Mouse (Mus musculus) liver, embryonic 14.5 days (tissue): ENCODE measurements around the gene Syce3. TPM values are rescaled to one million over a fixed set of nuclear protein-coding genes. Genes with fewer than 3 reads are reported as not detected.

ENCODE experiments used
- ATAC-seq: fragments of 200-750 bp; cut with Nextera tagmentation; 2 replicates; pipeline ENCODE4 v1.8.0; 2017; ENCODE audit warnings: moderate number of reproducible peaks, mild to moderate bottlenecking, moderate library complexity; ENCODE audit not compliant: insufficient read depth
- DNase-seq, 3 experiments: peaks; one replicate each; pipeline ENCODE4 v3.0.0-alpha.2; 2012 to 2013; ENCODE audit warnings: low read depth in 3 of 3, low spot score in 3 of 3
- H3K27ac ChIP-seq: fragments of 300-500 bp; sonication (generic); 2 replicates; pipeline ENCODE4 v1.5.1; 2014; ENCODE audit warnings: moderate library complexity, mild to moderate bottlenecking, control low read depth, inconsistent platforms
- H3K27me3 ChIP-seq: fragments of 300-500 bp; sonication (generic); 2 replicates; pipeline ENCODE4 v1.6.1; 2014; ENCODE audit warnings: mild to moderate bottlenecking, low read length, moderate library complexity; ENCODE audit not compliant: control insufficient read depth, insufficient read depth
- H3K36me3 ChIP-seq: fragments of 300-500 bp; sonication (generic); replicated peaks from 2 replicates; pipeline ENCODE4 v1.6.1; 2014; ENCODE audit warnings: low read depth; ENCODE audit not compliant: control insufficient read depth, insufficient read depth
- H3K4me1 ChIP-seq, 2 experiments: fragments of 200-500 bp in 1 of 2; fragments of 300-500 bp in 1 of 2; sonication (generic) in 1 of 2; replicated peaks; 2 replicates each; pipeline ENCODE4 v1.6.1; 2012 to 2014; ENCODE audit warnings: antibody characterized with exemption in 1 of 2, inconsistent platforms in 1 of 2, low read length in 1 of 2; ENCODE audit not compliant: control insufficient read depth in 2 of 2, insufficient read depth in 2 of 2
- H3K4me2 ChIP-seq: fragments of 300-500 bp; sonication (generic); 2 replicates; pipeline ENCODE4 v1.6.1; 2014; ENCODE audit warnings: low read depth, mild to moderate bottlenecking, control low read depth, moderate library complexity
- H3K4me3 ChIP-seq, 2 experiments: fragments of 200-500 bp in 1 of 2; fragments of 300-500 bp in 1 of 2; sonication (generic) in 1 of 2; 2 replicates each; pipeline ENCODE4 v1.5.1; 2012 to 2014; ENCODE audit warnings: low read depth in 2 of 2, low read length in 2 of 2, mild to moderate bottlenecking in 2 of 2, control low read depth in 1 of 2, inconsistent platforms in 1 of 2, moderate library complexity in 1 of 2; ENCODE audit not compliant: insufficient read depth in 1 of 2
- H3K9ac ChIP-seq: fragments of 300-500 bp; sonication (generic); replicated peaks from 2 replicates; pipeline ENCODE4 v1.6.1; 2014; ENCODE audit warnings: mild to moderate bottlenecking, control low read depth, moderate library complexity
- H3K9me3 ChIP-seq: fragments of 300-500 bp; sonication (generic); 2 replicates; pipeline ENCODE4 v1.6.1; 2016; ENCODE audit warnings: low read length, mixed read lengths; ENCODE audit not compliant: control insufficient read depth
- CTCF ChIP-seq: IDR thresholded peaks from 2 replicates; pipeline ENCODE4 v1.5.1; 2016; ENCODE audit warnings: antibody characterized with exemption, low read depth, control low read depth
- EP300 ChIP-seq: IDR thresholded peaks from 2 replicates; pipeline ENCODE4 v1.6.1; 2016; ENCODE audit warnings: antibody characterized with exemption, low read depth
- WGBS: fragments of 180-500 bp; shearing (Covaris S2); extraction: QIAGEN DNeasy Blood & Tissue Kit; methylation state at CpG from one replicate; pipeline ENCODE4 v1.1.7; 2014; ENCODE audit not compliant: insufficient replicate concordance; 5-methylcytosine and 5-hydroxymethylcytosine counted together
- polyA plus RNA-seq, 2 experiments: library from polyadenylated mRNA; depleted of rRNA in 1 of 2; stranded (reverse) in 1 of 2; unstranded in 1 of 2; fragments of >200 nt; fragmentation: Nextera tagmentation in 1 of 2; extraction: Ambion mirVana in 1 of 2; gene quantifications; 2 replicates each; pipeline versions ENCODE4 v1.2.1 to v1.2.3; 2012 to 2014

Syce3 gene
- polyA plus RNA-seq, 2 experiments = not detected

DNA sequence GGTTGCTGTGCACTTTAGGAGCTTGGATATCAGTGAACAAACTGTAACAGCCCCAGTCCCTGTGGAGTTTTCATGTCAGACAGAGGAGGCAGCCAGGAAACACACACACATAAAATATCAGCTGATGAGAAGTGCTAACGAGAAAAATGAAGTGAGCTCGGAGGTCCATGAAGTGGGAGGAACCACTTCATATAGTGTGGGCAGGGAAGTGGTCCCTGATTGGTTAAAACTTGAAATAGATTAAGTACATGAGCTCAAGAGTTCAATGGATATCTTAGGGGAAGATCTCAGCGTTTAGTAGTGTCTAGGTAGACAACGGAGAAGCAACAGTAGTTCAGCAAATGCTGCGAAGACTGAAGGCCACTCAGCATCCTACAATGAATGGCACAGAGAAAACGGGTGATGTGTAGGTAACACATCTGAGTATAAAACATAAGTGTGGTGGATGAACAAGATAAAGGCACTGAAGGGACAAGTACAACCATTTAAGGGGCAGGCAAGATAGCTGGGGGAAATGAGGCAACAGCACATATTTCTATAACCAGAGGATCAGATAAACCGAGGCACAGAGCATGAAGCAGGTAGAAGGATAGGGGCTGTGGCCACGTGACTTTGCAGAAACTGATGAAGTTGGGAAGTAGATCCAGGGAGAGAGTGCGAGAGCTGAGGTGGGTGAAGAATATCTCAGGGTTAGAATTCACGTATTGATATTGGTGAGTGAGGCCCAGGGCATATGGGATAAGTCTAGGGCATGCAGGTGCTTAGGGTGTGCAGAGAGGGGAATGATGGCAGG, 5.3 kb downstream of the Syce3 start:
- no peak for TF ChIP-seq EP300
- TF ChIP-seq CTCF = no peak
- ATAC-seq = no peak
- Histone ChIP-seq H3K9me3 (no peaks in the 10 kb centered on the region), H3K27ac (no peak overlapping the region), H3K4me1 (0 out of 4 replicates have a peak, but pooled peaks cover 0 to 2% of the 10 kb centered on the region in 2 experiments), H3K4me2 (no peak overlapping the region), H3K4me3 (no peak overlapping the region), H3K27me3 (no peaks in the 10 kb centered on the region), H3K9ac (no peak overlapping the region), H3K36me3 (no peaks in the 10 kb centered on the region)
- DNase-seq = no peak
- 60% methylated on average over 10 of the region's 10 CpGs for WGBS

DNA sequence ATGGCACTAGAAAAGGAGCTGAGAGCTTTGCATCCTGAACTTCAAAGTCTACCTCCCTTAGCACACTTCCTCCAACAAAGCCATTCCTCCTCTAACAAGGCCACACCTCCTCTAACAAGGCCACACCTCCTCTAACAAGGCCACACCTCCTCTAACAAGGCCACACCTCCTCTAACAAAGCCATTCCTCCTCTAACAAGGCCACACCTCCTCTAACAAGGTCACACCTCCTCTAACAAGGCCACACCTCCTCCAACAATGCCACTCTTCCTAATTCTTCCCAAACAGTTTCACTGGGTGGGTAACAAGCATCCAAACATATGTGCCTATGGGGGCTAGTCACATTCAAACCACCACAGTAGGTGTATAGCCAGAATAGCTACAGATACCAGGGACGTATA, 7.8 kb downstream of the Syce3 start:
- no peak for ATAC-seq
- 77% methylated on average over 1 of the region's 1 CpGs for WGBS
- no peak for TF ChIP-seq EP300
- no peak for TF ChIP-seq CTCF

DNA sequence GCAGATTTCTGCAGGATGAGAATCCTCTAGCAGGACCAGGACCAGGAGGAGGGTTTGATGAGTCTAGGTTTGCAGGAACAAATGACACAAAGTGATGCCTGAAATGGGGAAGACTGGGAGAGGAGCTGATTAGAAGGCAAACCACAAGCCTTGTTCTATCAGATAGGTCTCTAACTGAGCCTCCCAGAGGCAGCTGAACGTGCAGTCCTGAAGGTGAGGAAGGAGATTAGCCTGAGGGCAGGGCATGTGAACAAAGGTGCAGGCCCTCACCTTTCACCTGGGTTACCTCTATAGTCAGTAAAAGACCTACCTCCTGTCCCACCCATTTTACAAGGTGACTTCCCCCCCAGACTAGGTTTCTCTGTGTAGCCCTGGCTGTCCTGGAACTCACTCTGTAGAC, 10.6 kb downstream of the Syce3 start:
- Histone ChIP-seq H3K27ac (no peak overlapping the region), H3K9ac (no peak overlapping the region), H3K27me3 (no peaks in the 10 kb centered on the region), H3K9me3 (no peaks in the 10 kb centered on the region), H3K36me3 (no peaks in the 10 kb centered on the region), H3K4me2 (no peak overlapping the region), H3K4me3 (no peak overlapping the region), H3K4me1 (peaks cover 0 to 5% of the 10 kb centered on the region in 2 experiments; a peak in 1 of 4 replicates)
- 0% methylated on average over 1 of the region's 1 CpGs for WGBS
- ATAC-seq (no peak), DNase-seq (no peak)
- TF ChIP-seq EP300 (no peak), CTCF (no peak)

More for the DNA sequence above, 7.8 kb downstream of the Syce3 start:
- Histone ChIP-seq H3K36me3 (no peaks in the 10 kb centered on the region), H3K9ac (no peak overlapping the region), H3K27ac (no peak overlapping the region), H3K4me3 (no peak overlapping the region), H3K9me3 (no peaks in the 10 kb centered on the region), H3K27me3 (no peaks in the 10 kb centered on the region), H3K4me2 (no peak overlapping the region), H3K4me1 (peaks cover 0 to 2% of the 10 kb centered on the region in 2 experiments; a peak in 1 of 4 replicates)
- DNase-seq = no peak

DNA sequence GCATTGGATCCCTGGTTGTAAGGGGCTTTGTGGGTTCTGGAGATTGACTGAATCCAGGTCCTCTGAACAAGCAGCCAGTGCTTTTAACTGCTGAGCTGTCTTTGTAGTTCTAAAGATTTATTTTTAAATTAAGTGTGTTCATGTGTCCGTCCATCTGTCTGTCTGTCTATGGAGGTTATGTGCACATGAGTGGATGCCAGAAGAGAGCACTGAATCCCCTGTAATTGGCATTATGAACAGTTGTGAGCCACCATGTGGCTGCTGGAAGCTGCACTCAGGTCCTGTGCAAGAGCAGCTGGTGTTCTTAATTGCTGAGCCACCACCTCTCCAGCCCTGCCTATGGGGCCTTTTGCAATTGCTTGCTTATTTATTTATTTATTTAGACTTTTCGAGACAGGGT, 12.2 kb downstream of the Syce3 start:
- Histone ChIP-seq H3K36me3 (no peaks in the 10 kb centered on the region), H3K9me3 (no peaks in the 10 kb centered on the region)

DNA sequence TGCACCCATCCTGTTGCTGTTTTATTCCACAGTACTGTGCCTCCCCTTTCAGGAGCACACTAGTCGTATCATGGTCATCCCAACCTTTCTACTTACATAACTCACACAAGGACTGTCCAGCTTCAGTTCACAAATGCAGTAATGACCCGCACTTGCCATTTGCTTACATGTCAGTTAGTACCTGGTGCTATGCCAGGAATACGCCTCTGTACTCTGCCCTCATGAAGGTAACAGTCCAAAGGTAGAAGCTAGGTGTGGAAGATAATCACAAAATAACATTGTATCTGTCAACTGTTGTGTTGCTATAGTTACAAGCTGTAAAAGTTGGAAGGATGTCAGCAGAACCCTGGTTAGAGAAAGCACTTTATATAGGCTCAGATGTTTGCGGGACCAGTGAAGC, 13.4 kb downstream of the Syce3 start:
- Histone ChIP-seq H3K4me2 (no peak overlapping the region), H3K4me1 (peaks cover 0 to 5% of the 10 kb centered on the region in 2 experiments; a peak in 1 of 4 replicates), H3K4me3 (no peak overlapping the region), H3K9ac (no peak overlapping the region), H3K36me3 (no peaks in the 10 kb centered on the region), H3K9me3 (no peaks in the 10 kb centered on the region), H3K27ac (no peak overlapping the region), H3K27me3 (no peaks in the 10 kb centered on the region)
- no peak for TF ChIP-seq CTCF
- TF ChIP-seq EP300 = no peak
- no peak for DNase-seq
- ATAC-seq = no peak
- 66% methylated on average over 4 of the region's 4 CpGs for WGBS

More for the DNA sequence above, 12.2 kb downstream of the Syce3 start:
- no peak overlapping the region for H3K4me3 ChIP-seq
- H3K4me1 ChIP-seq = peaks cover 0 to 5% of the 10 kb centered on the region in 2 experiments; a peak in 1 of 4 replicates
- ATAC-seq = no peak
- no peak overlapping the region for H3K4me2 ChIP-seq
- WGBS = 78% methylated on average over 2 of the region's 2 CpGs
- TF ChIP-seq EP300 (no peak), CTCF (no peak)
- no peak overlapping the region for H3K9ac ChIP-seq
- DNase-seq = no peak
- no peaks in the 10 kb centered on the region for H3K27me3 ChIP-seq
- H3K27ac ChIP-seq = no peak overlapping the region
